Mouse (Mus musculus): ENCODE measurements around the gene Mknk2. TPM values are rescaled to one million over a fixed set of nuclear protein-coding genes. Genes with fewer than 3 reads are reported as not detected.
A peak's percentile ranks its signal among the peaks of the same experiment; 100 is the strongest.

Gene Mknk2
- polyA plus RNA-seq, 1 experiment from 2014 or later, result 85.5 TPM

DNA sequence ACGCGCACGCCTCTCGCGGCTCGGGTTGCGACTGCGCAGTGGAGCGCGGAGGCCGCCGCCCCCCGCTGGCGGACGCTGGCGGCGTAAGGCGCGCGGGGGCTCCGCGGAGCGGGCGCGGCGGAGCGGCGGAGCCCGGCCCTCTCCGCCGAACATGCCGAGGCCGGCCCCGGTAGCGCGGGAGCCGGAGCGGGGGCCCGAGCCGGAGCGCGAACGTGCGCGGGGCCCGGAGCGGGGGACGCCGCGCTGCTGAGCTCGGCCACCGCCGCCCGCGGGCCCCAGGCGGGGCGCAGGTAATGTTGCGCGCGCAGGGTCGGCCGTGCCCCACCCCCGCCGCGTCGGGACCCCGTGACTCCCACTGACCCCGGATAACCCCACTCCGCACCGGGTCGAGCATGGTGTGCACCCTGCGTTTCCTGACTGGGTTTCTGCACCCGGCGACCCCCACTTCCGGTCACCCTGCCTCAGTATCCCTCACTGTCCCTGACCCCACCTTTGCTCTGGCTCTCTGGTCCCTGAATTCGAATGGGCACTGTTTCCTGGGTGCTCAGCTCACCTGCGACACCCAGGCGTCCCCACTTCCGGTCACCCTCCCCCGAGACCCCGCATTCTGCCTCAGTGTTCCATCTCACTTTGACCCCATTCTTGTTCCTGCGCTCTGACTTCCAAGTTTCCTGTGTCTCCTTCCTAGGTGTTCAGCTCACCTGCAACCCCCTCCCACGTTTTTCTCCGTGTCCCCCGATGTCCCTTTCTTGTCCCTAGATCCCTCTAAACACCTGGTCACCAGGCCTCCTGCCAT lies 55.1 kb downstream of the Mknk2 start, which contains the start of gene Csnk1g2:
Gene Csnk1g2 (plus strand): TSS at position 178 of the 796 bp plus-strand sequence.
- H3K4me1 ChIP-seq (replicated peaks; ENCODE audit: insufficient read depth, low read length), result peaks cover 29% of the 10 kb centered on the region
- H3K27me3 ChIP-seq (ENCODE audit: insufficient read depth, low read length), result no peaks in the 10 kb centered on the region
- ATAC-seq (replicated peaks; ENCODE audit: low FRiP score, low read depth), result peak; percentile 9
- peak within 1 kb of the TSS; percentile 94 for H3K9ac ChIP-seq (ENCODE audit: low read depth, low read length)
- H3K27ac ChIP-seq, result peak within 1 kb of the TSS; percentile 95
- H3K9me3 ChIP-seq (replicated peaks; ENCODE audit: low read length), result no peaks in the 10 kb centered on the region
- H3K4me2 ChIP-seq (ENCODE audit: low read length), result peak within 1 kb of the TSS; percentile 95
- under 1% methylated on average over 84 of the region's 85 CpGs for WGBS
- DNase-seq (ENCODE audit: low spot score), result peak; percentile 36
- TF ChIP-seq CTCF (IDR thresholded peaks at IDR 0.05; ENCODE audit: low read depth), result no peak
- H3K4me3 ChIP-seq (replicated peaks; ENCODE audit: low read depth, low read length), result peak within 1 kb of the TSS; percentile 87
- peaks cover 3% of the 10 kb centered on the region; the same call in 1 of the 2 replicates for H3K36me3 ChIP-seq (ENCODE audit: insufficient read depth, low read length)

- ATAC-seq (replicated peaks; ENCODE audit: low FRiP score, low read depth) (peak; percentile 94), DNase-seq (ENCODE audit: low spot score) (peak; percentile 100)
- Histone ChIP-seq H3K4me2 (ENCODE audit: low read length) (peak overlapping the region; percentile 67), H3K4me3 (replicated peaks; ENCODE audit: low read depth, low read length) (peak overlapping the region; percentile 87), H3K27me3 (ENCODE audit: insufficient read depth, low read length) (no peaks in the 10 kb centered on the region), H3K4me1 (replicated peaks; ENCODE audit: insufficient read depth, low read length) (peaks cover 22% of the 10 kb centered on the region), H3K27ac (peak overlapping the region; percentile 95), H3K9ac (ENCODE audit: low read depth, low read length) (peak overlapping the region; percentile 94), H3K36me3 (ENCODE audit: insufficient read depth, low read length) (peaks cover 3% of the 10 kb centered on the region; the same call in 1 of the 2 replicates), H3K9me3 (replicated peaks; ENCODE audit: low read length) (no peaks in the 10 kb centered on the region)
- WGBS, result under 1% methylated on average over 64 of the region's 64 CpGs
- no peak for TF ChIP-seq CTCF (IDR thresholded peaks at IDR 0.05; ENCODE audit: low read depth)
Observed at GRCm38 (mm10) chr10:80621940-80622660, 55.8 kb downstream of the Mknk2 start.

- DNase-seq (ENCODE audit: low spot score), result no peak
- Histone ChIP-seq H3K9ac (ENCODE audit: low read depth, low read length) (peak overlapping the region; percentile 38; the same call in 1 of the 2 replicates), H3K4me1 (replicated peaks; ENCODE audit: insufficient read depth, low read length) (peaks cover 22% of the 10 kb centered on the region), H3K9me3 (replicated peaks; ENCODE audit: low read length) (no peaks in the 10 kb centered on the region), H3K27ac (peak overlapping the region; percentile 92), H3K4me3 (replicated peaks; ENCODE audit: low read depth, low read length) (peak overlapping the region; percentile 46), H3K4me2 (ENCODE audit: low read length) (peak overlapping the region; percentile 67), H3K27me3 (ENCODE audit: insufficient read depth, low read length) (no peaks in the 10 kb centered on the region), H3K36me3 (ENCODE audit: insufficient read depth, low read length) (peaks cover 3% of the 10 kb centered on the region; the same call in 1 of the 2 replicates)
- WGBS, result under 1% methylated on average over 9 of the region's 9 CpGs
- ATAC-seq (replicated peaks; ENCODE audit: low FRiP score, low read depth), result no peak
- no peak for TF ChIP-seq CTCF (IDR thresholded peaks at IDR 0.05; ENCODE audit: low read depth)
Observed at GRCm38 (mm10) chr10:80621690-80621939, 56.3 kb downstream of the Mknk2 start.

- 34% methylated on average over 16 of the region's 16 CpGs for WGBS
- Histone ChIP-seq H3K4me1 (replicated peaks; ENCODE audit: insufficient read depth, low read length) (peaks cover 17% of the 10 kb centered on the region), H3K27me3 (ENCODE audit: insufficient read depth, low read length) (no peaks in the 10 kb centered on the region), H3K9ac (ENCODE audit: low read depth, low read length) (peak overlapping the region; percentile 38; the same call in 1 of the 2 replicates), H3K4me3 (replicated peaks; ENCODE audit: low read depth, low read length) (peak overlapping the region; percentile 46), H3K9me3 (replicated peaks; ENCODE audit: low read length) (no peaks in the 10 kb centered on the region), H3K27ac (peak overlapping the region; percentile 92; the same call in 1 of the 2 replicates), H3K36me3 (ENCODE audit: insufficient read depth, low read length) (peaks cover 4% of the 10 kb centered on the region; the same call in 1 of the 2 replicates), H3K4me2 (ENCODE audit: low read length) (peak overlapping the region; percentile 67)
- DNase-seq (ENCODE audit: low spot score) (no peak), ATAC-seq (replicated peaks; ENCODE audit: low FRiP score, low read depth) (no peak)
- TF ChIP-seq CTCF (IDR thresholded peaks at IDR 0.05; ENCODE audit: low read depth), result no peak
Observed at GRCm38 (mm10) chr10:80620796-80621689, 56.9 kb downstream of the Mknk2 start.

DNA sequence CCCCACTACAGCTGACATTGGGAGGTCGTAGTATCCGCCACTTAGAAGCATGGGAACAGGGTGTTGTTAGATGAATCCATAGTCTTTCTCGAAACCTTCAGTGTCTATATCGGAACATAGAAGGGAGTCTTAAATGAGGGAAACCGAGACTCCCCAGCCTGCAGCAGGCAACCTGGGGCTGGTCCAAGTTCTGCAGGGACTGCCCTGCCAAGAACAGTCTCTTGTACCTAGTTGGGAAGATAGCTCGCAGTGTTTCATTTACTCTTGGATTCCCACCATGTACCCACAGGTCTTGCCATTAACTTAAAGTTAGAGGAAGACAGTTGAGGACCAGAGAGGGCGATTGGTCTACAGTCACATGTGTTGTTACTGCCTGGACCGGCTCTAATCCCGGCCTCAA lies 57.5 kb downstream of the Mknk2 start:
- Histone ChIP-seq H3K36me3 (ENCODE audit: insufficient read depth, low read length) (peaks cover 8% of the 10 kb centered on the region; the same call in 1 of the 2 replicates), H3K9ac (ENCODE audit: low read depth, low read length) (no peak overlapping the region), H3K27ac (no peak overlapping the region), H3K27me3 (ENCODE audit: insufficient read depth, low read length) (no peaks in the 10 kb centered on the region), H3K4me1 (replicated peaks; ENCODE audit: insufficient read depth, low read length) (peaks cover 12% of the 10 kb centered on the region), H3K9me3 (replicated peaks; ENCODE audit: low read length) (no peaks in the 10 kb centered on the region), H3K4me2 (ENCODE audit: low read length) (no peak overlapping the region), H3K4me3 (replicated peaks; ENCODE audit: low read depth, low read length) (no peak overlapping the region)
- WGBS, result 90% methylated on average over 9 of the region's 9 CpGs
- DNase-seq (ENCODE audit: low spot score) (no peak), ATAC-seq (replicated peaks; ENCODE audit: low FRiP score, low read depth) (no peak)
- no peak for TF ChIP-seq CTCF (IDR thresholded peaks at IDR 0.05; ENCODE audit: low read depth)

Data from kidney, postnatal 0 days (tissue).